Mouse (Mus musculus) hindbrain, embryonic 16.5 days (tissue): ENCODE measurements at regions not wholly inside any gene's neighbourhood (a gene's known extent, or its start where the extent isn't known, plus 50 kb on each side); places are given as distances from the start of the nearest gene placed in this dataset.
A peak's percentile ranks its signal among the peaks of the same experiment; 100 is the strongest.

Experiments
- ATAC-seq: fragments of 200-750 bp; cut with Nextera tagmentation; 2 replicates; pipeline ENCODE4 v1.8.0; 2017; ENCODE audit warnings: moderate TSS enrichment, moderate library complexity
- H3K27ac ChIP-seq: fragments of 300-500 bp; sonication (generic); 2 replicates; pipeline ENCODE4 v1.5.1; 2014; ENCODE audit warnings: low read depth, mild to moderate bottlenecking, control low read depth, low read length, moderate library complexity
- H3K27me3 ChIP-seq: fragments of 300-500 bp; sonication (generic); replicated peaks from 2 replicates; pipeline ENCODE4 v1.6.1; 2014; ENCODE audit warnings: low read length; ENCODE audit not compliant: control insufficient read depth, insufficient read depth
- H3K36me3 ChIP-seq: fragments of 300-500 bp; sonication (generic); 2 replicates; pipeline ENCODE4 v1.6.1; 2014; ENCODE audit warnings: mild to moderate bottlenecking, low read length, moderate library complexity, mixed read lengths; ENCODE audit not compliant: control insufficient read depth, insufficient read depth
- H3K4me1 ChIP-seq: fragments of 300-500 bp; sonication (generic); 2 replicates; pipeline ENCODE4 v1.6.1; 2014; ENCODE audit warnings: low read depth, low read length; ENCODE audit not compliant: control insufficient read depth, insufficient read depth
- H3K4me2 ChIP-seq: fragments of 300-500 bp; sonication (generic); 2 replicates; pipeline ENCODE4 v1.6.1; 2014; ENCODE audit warnings: mild to moderate bottlenecking, low read length, control low read depth, moderate library complexity
- H3K4me3 ChIP-seq: fragments of 300-500 bp; sonication (generic); 2 replicates; pipeline ENCODE4 v1.5.1; 2014; ENCODE audit warnings: mild to moderate bottlenecking, low read length, control low read depth, moderate library complexity
- H3K9ac ChIP-seq: fragments of 300-500 bp; sonication (generic); 2 replicates; pipeline ENCODE4 v1.6.1; 2014; ENCODE audit warnings: low read depth, mild to moderate bottlenecking, control low read depth, low read length, moderate library complexity
- H3K9me3 ChIP-seq: fragments of 300-500 bp; sonication (generic); 2 replicates; pipeline ENCODE4 v1.6.1; 2014; ENCODE audit warnings: mild to moderate bottlenecking, low read length, moderate library complexity; ENCODE audit not compliant: control insufficient read depth
- WGBS: fragments of 180-500 bp; shearing (Covaris S2); extraction: QIAGEN DNeasy Blood & Tissue Kit; methylation state at CpG from one replicate; pipeline ENCODE4 v1.1.7; 2014; 5-methylcytosine and 5-hydroxymethylcytosine counted together

DNA sequence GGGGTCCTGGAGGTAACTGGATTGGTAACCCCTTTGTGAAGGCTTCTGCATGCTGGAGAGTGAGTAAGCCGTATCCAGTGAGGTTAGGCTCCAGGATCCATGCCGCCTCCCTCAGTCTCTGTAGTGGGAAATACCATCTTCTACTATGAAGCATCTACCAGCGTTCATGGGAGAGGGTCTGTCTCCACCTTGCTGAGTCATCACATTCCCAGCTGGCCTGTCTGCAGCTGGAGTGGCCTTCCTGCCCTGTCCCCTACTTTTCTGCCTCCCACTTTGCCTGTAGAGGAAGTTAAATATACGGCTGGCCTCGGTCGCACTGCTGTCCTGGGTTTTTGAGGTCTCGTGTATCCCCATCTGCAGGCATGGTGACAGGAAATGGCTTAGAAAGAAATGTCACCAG lies 78.0 kb upstream of the Sec14l1 start:
- Histone ChIP-seq H3K4me3 (no peak overlapping the region), H3K4me1 (peaks cover 7% of the 10 kb centered on the region), H3K36me3 (no peaks in the 10 kb centered on the region), H3K27me3 (no peaks in the 10 kb centered on the region), H3K9ac (no peak overlapping the region), H3K9me3 (no peaks in the 10 kb centered on the region), H3K27ac (no peak overlapping the region), H3K4me2 (no peak overlapping the region)
- ATAC-seq: no peak
- WGBS: 68% methylated on average over 7 of the region's 7 CpGs

DNA sequence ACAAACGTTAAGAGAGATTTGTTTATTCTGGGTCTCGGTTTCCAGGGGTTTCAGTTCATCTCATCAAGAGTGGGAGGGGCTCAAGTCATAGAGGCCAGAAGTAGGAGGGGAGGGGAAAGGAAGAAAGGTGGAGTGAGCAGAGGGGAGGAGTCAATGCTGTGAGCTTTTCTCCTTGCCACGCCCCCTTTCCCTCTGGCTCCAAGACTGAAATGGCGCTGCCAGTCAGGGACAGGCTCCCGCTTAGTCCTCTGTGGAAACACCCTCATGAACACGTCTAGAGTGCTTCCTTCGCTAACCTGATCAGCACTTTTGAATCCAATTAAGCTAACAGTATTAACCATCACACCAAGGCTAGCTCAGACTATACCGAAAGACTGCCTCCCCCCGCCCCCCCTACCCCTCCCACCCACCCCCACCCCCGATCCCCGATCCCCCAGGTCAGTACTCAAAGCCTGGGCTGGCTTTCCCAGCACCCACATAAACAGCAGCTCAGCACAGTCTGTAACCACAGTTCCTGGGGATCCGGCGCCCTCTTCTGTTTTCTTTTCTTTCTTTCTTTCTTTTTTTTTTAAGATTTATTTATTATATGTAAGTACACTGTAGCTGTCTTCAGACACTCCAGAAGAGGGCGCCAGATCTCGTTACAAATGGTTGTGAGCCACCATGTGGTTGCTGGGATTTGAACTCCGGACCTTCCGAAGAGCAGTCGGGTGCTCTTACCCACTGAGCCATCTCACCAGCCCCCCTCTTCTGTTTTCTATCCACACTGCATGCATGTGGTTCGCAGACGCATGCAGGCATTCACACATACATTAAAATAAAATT lies 76.5 kb upstream of the Sec14l1 start:
- WGBS: 37% methylated on average over 20 of the region's 20 CpGs
- Histone ChIP-seq H3K27ac (no peak overlapping the region), H3K27me3 (no peaks in the 10 kb centered on the region), H3K4me3 (no peak overlapping the region), H3K9ac (no peak overlapping the region), H3K9me3 (no peaks in the 10 kb centered on the region), H3K36me3 (no peaks in the 10 kb centered on the region), H3K4me1 (peaks cover 11% of the 10 kb centered on the region), H3K4me2 (no peak overlapping the region)
- no peak for ATAC-seq

DNA sequence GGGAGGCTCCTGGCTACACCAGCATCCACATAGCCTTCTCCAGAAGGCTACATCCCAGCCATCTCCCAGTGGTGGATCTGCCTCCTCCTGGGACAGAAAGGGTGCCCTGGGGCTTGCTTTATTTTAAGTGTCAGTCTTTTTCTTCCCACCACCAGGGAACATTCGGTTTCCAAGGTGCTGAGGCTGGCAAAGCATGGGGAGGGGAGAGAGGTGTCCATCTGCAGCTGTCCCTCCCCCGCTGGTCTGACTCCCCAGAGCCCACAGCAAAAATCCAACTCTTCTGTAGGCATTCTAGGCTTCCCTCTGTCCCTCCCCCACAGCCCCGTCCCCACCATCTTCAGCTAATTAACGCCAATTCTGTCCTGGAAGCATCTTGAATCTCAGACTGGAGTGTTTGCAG lies 74.1 kb upstream of the Sec14l1 start:
- Histone ChIP-seq H3K4me3 (no peak overlapping the region), H3K9ac (no peak overlapping the region), H3K36me3 (no peaks in the 10 kb centered on the region), H3K4me2 (no peak overlapping the region), H3K27me3 (no peaks in the 10 kb centered on the region), H3K27ac (no peak overlapping the region), H3K4me1 (peaks cover 9% of the 10 kb centered on the region), H3K9me3 (no peaks in the 10 kb centered on the region)
- ATAC-seq: no peak
- 9% methylated on average over 4 of the region's 4 CpGs for WGBS

DNA sequence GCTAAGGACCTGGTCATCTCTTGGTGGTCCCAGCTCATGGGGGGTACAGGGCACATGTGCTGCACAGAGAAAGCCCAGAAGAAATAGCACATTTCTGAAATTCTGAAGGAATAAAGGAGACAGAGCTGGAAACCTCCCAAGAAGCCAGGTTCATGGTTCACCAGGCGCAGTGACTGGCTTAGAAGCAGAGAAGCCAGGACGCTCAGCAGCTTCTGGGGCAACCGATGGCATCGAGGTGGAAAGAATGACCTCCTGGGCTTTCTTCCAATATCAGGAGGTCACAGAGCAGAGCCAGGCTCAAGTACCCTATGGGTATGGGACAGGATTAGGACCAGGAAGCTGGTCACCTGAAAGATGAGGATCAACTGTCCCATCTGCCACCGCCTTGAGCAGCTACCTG lies 72.6 kb upstream of the Sec14l1 start:
- Histone ChIP-seq H3K27ac (no peak overlapping the region), H3K4me3 (no peak overlapping the region), H3K4me2 (no peak overlapping the region), H3K4me1 (peaks cover 4% of the 10 kb centered on the region; the same call in 1 of the 2 replicates), H3K9ac (peak overlapping the region; percentile 9; the same call in 1 of the 2 replicates), H3K27me3 (no peaks in the 10 kb centered on the region), H3K36me3 (no peaks in the 10 kb centered on the region), H3K9me3 (no peaks in the 10 kb centered on the region)
- 67% methylated on average over 5 of the region's 5 CpGs for WGBS
- ATAC-seq: no peak

DNA sequence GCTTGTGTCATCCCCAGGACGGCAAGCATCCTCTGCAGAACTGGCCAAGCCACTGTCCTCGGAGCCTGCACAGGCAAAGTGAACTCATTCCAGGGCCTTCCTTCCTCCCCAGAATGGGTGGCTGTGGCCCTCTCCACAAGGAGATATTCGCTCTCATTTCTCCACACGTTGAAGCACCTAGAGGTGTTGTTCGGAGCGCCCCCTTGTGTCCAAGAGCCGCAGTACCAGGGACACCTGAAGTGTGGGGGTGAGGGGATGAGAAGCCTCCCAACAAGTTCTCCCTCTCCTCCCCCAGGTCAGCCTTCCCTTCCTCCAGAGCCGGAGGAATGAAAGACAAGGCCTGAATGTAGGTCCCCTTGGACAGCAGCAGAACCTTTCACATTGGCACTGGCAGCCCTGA lies 71.4 kb upstream of the Sec14l1 start:
- no peak overlapping the region for H3K4me2 ChIP-seq
- peak; percentile 62; the same call in 1 of the 2 replicates for ATAC-seq
- no peak overlapping the region for H3K4me3 ChIP-seq
- peaks cover 7% of the 10 kb centered on the region; the same call in 1 of the 2 replicates for H3K4me1 ChIP-seq
- no peak overlapping the region for H3K27ac ChIP-seq
- H3K27me3 ChIP-seq: no peaks in the 10 kb centered on the region
- 13% methylated on average over 8 of the region's 8 CpGs for WGBS
- no peaks in the 10 kb centered on the region for H3K36me3 ChIP-seq
- no peaks in the 10 kb centered on the region for H3K9me3 ChIP-seq
- H3K9ac ChIP-seq: no peak overlapping the region; the same call in 1 of the 2 replicates

DNA sequence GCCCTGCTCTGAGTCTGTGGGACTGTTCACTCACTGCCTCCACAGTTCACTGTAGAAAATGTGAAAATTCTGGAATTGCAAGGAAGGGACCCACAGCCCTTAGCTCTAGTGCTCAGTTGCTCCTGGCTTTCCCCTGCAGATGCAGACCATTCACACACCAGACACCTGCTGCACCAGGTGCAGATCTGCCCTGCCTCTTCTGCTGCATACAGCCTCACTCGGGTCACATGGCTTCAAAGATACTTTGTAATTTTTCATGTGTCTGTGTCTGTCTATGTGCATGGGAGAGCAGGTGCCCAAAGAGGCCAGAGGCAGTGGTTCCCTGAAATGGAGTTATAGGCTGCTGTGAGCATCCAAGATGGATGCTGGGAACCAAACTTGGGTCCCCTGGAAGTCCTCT lies 70.2 kb upstream of the Sec14l1 start:
- peaks cover 7% of the 10 kb centered on the region; the same call in 1 of the 2 replicates for H3K4me1 ChIP-seq

DNA sequence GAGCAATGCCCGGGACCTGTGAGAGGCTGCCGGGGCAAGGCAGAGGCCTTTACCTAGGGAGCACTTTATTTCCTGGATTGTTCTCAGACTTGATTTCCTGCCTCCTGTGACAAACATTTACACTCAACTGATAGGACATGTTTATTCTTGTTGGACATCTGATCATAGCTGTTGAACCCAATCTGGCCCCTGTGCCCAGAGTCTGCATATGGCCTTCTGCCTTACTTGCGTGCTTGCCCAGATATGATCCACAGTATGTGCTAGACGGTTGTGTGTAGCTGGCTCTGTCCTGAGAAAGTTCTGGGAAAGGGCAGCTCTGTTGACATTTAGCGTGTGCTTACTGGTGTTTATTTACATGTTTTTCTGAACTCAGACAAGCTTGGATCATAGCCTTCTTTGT lies 68.3 kb upstream of the Sec14l1 start:
- Histone ChIP-seq H3K36me3 (no peaks in the 10 kb centered on the region), H3K4me3 (no peak overlapping the region), H3K27ac (no peak overlapping the region), H3K9ac (no peak overlapping the region), H3K9me3 (no peaks in the 10 kb centered on the region), H3K4me2 (no peak overlapping the region), H3K4me1 (peaks cover 7% of the 10 kb centered on the region; the same call in 1 of the 2 replicates), H3K27me3 (no peaks in the 10 kb centered on the region)
- WGBS: 84% methylated on average over 5 of the region's 5 CpGs
- no peak for ATAC-seq

More for the DNA sequence above, 70.2 kb upstream of the Sec14l1 start:
- no peaks in the 10 kb centered on the region for H3K9me3 ChIP-seq
- no peak for ATAC-seq
- H3K27me3 ChIP-seq: no peaks in the 10 kb centered on the region
- H3K9ac ChIP-seq: no peak overlapping the region
- WGBS: 80% methylated on average over 1 of the region's 1 CpGs
- H3K27ac ChIP-seq: no peak overlapping the region
- no peak overlapping the region for H3K4me2 ChIP-seq
- no peaks in the 10 kb centered on the region for H3K36me3 ChIP-seq
- H3K4me3 ChIP-seq: no peak overlapping the region

DNA sequence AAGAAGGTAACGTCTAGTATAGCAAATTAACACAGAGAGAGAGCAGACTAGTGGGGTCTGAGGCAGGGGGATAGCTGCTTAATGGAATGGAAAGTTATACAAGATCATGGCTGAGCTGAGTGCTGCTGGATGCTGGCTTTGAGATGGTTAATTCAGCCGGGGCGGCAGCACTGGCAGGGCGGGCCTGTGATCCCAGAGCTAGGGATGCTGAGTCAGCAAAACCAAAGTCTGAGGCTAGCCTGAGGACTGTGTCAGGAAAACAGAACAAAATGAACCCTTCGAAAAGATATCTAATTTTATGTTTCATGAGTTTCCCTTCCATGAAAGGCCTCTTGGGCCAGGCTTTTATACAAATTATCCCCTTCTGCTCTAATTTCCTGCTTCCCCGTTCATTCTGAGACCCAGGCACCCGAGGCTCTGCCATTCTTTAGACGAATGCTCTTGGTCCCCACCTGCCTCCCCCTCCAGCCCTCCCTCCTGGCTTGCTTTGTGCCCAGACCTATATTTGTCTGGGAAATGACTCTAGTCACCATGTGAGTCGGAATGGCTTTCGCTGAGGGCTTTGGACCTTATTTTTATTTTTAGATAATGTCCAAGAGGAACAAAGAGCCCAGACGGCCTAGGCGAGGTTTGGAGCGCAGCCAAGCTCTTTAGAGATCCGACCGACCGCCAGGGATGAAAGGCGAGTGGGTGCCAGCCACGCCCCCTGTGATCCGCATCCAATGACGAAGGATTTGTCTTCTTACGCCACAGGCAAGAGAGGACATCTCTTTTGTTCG lies 67.6 kb upstream of the Sec14l1 start:
- peak overlapping the region; percentile 42 for H3K4me2 ChIP-seq
- H3K36me3 ChIP-seq: no peaks in the 10 kb centered on the region
- H3K27ac ChIP-seq: peak overlapping the region; percentile 21; the same call in 1 of the 2 replicates
- no peak overlapping the region for H3K4me3 ChIP-seq
- no peaks in the 10 kb centered on the region for H3K27me3 ChIP-seq
- H3K9ac ChIP-seq: peak overlapping the region; percentile 23; the same call in 1 of the 2 replicates
- no peak for ATAC-seq
- H3K9me3 ChIP-seq: no peaks in the 10 kb centered on the region
- WGBS: 15% methylated on average over 22 of the region's 22 CpGs
- peaks cover 7% of the 10 kb centered on the region; the same call in 1 of the 2 replicates for H3K4me1 ChIP-seq

DNA sequence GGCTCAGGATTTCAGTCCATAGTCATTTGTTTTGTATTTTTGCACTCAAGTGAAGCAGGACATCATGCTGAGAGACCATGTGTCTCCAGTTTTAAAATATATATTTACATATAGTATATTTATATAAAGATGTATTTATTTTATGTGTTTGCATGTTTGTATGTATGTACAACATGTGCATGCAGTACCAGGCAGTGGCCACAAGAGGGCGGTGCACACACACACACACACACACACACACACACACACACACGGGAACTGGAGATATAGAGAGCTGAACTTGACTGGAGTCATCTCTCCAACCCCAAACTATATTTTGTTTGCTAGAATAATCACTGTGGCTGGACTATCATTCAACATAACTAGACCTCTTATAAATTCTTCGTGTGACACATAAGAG lies 66.1 kb upstream of the Sec14l1 start:
- Histone ChIP-seq H3K9me3 (no peaks in the 10 kb centered on the region), H3K4me3 (no peak overlapping the region), H3K36me3 (no peaks in the 10 kb centered on the region), H3K27ac (no peak overlapping the region), H3K27me3 (no peaks in the 10 kb centered on the region), H3K9ac (no peak overlapping the region), H3K4me1 (peaks cover 2% of the 10 kb centered on the region; the same call in 1 of the 2 replicates), H3K4me2 (no peak overlapping the region)
- 86% methylated on average over 3 of the region's 3 CpGs for WGBS
- ATAC-seq: no peak
